Mouse (Mus musculus) heart, adult 2 months (tissue): ENCODE data around the gene Hfm1.
A peak's percentile ranks its signal among the peaks of the same experiment; 100 is the strongest.

ENCODE experiments used
- CTCF ChIP-seq: fragments of 200-600 bp; IDR thresholded peaks from 2 replicates; pipeline ENCODE4 v1.8.1; 2022; ENCODE audit warnings: antibody characterized with exemption, mild to moderate bottlenecking, moderate library complexity
- POLR2A ChIP-seq: fragments of 200-500 bp; IDR thresholded peaks from 2 replicates; pipeline ENCODE4 v1.6.1; 2011; ENCODE audit warnings: mild to moderate bottlenecking, low read depth, low read length, control low read depth; ENCODE audit not compliant: insufficient read depth

DNA sequence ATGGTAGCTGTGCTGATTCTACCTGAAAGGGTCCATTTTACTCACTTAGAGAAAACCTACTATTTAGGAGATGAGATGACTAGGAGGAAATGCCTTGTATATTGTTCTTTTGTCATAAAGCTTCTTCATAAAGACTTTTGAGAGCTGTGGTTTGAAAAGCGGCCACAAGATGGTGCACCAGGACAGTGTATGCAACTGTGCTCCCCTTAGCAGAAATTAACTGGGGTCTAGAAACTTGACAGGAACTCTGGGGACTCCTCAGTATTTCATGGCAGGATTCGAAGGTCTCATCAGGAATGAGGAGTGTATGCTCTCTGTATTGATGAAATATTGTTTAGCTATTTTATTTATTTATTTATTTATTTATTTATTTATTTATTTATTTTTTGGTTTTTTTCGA lies 65.7 kb downstream of the Hfm1 start:
- TF ChIP-seq CTCF (peak; percentile 90), POLR2A (no peak)
